Mouse (Mus musculus) hematopoietic stem cell, adult 5-6 weeks (primary cell): ENCODE data around the gene Ccar1. TPM values are rescaled to one million over a fixed set of nuclear protein-coding genes. Genes with fewer than 3 reads are reported as not detected.

Experiments
- ATAC-seq, 2 experiments: fragments of 125-278 bp in 1 of 2; replicated peaks in 1 of 2; 2 replicates each; pipeline ENCODE4 v1.8.0; 2016 to 2017; ENCODE audit warnings: inconsistent platforms in 2 of 2, mild to moderate bottlenecking in 2 of 2, moderate number of reproducible peaks in 2 of 2, low read depth in 1 of 2, moderate TSS enrichment in 1 of 2; ENCODE audit not compliant: low FRiP score in 2 of 2, poor library complexity in 2 of 2, severe bottlenecking in 2 of 2, insufficient read depth in 1 of 2, low TSS enrichment in 1 of 2
- total RNA-seq: library from RNA; stranded (forward); fragments of 172-1452, 232-1000 nt; gene quantifications from 2 replicates; pipeline ENCODE4 v1.2.3, GENCODE M21; 2017

Ccar1 gene
- 118 and 120 TPM in 2 replicates for total RNA-seq

GRCm38 (mm10) chr10:62792177-62793090 is at the start of gene Ccar1:
Ccar1 (minus strand) TSS chr10:62792286.
- peak; percentile 100 for ATAC-seq

DNA sequence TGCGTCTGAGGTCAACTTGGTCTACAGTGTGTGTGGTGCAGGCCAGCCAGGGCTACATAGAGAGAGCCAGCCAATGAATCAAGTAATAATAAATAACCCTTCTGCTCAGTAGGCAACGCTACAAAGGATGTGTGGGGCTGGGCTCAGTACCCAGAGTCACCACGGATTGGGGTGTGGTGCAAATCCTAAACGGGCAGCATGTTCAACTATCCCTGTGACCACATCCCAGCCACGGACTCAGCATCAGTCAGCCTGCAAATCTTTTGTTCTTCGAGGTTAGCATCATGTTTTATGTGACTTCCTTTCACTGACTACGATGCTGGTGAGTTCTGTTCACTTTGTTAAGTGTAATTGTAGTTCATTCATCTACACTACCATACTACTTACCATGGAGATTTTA is 48.6 kb upstream of the Ccar1 start:
- ATAC-seq: no peak

DNA sequence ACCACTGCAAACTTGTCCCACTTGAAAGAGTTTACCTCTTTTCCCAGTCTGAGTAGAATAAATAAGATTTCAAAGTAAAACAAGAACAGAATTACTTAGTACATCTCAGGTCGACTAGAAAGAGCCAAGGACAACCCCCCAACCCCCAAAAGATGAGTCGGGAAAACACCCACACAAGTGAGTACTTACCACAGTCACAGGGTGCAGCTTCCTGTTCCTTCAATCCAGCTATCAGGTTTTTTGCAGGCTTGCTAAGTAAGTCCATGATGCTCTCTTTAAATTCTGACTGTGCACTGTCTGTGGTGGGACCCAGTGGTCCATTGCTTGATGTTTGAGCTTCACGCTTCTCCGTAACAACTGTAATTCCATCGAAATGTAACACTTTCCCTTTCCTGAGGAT is 45.9 kb upstream of the Ccar1 start:
- ATAC-seq: no peak

DNA sequence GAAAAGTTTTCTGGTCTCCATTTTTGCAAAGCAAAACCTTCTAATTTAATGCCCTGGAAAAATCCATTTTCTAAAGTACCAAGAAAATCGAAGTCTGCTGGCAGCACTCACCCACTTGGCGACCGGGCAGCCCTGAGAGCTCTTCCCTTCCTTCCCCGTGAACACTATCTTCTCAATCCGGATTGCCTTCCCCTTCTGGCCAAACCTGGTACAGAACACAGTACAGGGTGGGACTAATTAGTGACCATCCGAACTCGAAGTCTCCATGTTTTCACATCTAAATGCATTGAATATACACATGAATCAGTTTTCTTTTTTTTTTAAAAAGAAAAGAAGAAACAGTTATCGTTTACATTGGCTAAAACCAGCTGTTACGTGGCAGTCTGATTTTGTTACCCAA is 40.7 kb upstream of the Ccar1 start:
- no peak for ATAC-seq

DNA sequence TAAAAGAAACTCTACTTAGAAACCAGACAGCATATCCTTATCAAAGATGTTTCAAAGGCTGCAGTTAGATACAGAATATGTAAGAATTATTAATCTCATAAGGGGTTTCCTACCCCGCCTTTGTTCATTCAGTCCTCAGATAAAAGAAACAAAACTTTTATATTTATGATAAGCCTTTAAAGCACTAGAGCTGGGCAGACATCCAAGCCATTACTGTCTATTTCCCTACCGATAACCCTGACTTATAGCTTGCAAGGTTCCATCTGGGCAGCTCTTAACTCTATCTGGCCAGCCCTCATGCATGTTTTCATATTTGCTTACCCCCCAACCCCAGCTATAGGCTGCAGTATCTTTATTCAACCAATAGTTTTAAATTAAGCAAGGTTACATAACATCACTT is 39.5 kb upstream of the Ccar1 start:
- no peak for ATAC-seq

DNA sequence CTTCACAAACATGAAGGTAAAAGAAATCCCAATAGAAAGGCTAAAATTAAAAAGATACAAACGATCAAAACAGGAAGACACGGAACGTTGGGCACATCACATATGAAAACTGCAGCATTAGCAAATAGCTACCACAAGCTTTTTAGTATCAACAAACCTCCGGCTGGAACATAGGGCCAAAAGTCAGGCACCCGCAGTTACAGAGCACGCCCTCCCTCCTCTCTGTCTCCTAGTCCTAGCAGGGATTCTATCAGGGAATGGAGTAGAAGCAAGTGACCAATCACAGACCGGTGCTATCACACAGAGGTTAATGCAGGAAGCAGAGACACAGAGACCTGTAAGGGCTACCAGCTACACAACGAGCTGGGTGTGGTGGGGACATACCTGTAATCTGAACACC is 32.4 kb upstream of the Ccar1 start:
- ATAC-seq: no peak

- ATAC-seq: no peak
These were observed 31.3 kb upstream of the Ccar1 start for GRCm38 (mm10) chr10:62823431-62823830.

DNA sequence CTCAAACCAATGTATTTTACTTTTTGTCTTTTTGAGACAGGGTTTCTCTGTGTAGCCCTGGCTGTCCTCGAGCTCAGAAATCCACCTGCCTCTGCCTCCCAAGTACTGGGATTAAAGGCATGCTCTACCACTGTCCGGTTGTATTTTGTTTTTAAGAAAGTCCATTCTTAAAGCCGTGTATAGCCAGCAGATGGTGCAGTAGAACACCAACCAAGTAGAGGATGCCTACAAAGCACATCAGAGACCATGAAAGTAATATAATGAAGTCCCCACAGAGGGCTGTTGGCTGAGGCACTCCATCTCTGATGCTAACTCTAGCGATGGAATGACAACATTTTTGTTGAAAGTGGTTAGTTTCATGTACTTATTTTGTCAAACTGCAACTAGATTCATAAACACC is 17.9 kb upstream of the Ccar1 start:
- no peak for ATAC-seq

- ATAC-seq: no peak
These were observed 16.7 kb upstream of the Ccar1 start for GRCm38 (mm10) chr10:62808766-62809165.

- ATAC-seq: no peak
These were observed 16.2 kb upstream of the Ccar1 start for GRCm38 (mm10) chr10:62808316-62808715.

DNA sequence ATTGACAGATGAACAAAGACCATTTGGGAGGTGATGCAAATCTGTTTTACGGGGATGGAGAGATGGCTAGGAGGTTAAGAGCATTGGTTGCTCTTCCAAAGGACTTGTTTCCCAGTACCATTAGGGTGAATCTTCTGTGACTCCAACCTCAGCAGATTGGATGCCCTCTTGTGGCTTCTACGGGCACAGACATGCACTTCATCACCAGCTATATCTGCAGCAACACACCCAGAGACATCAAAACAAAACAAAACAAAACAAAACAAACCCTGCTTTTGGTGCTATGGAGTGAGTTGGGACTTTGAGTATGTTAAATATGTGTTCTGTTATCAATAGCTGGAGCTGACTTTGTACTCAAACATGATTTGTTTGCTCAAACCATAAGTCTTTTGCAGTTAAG is 12.0 kb upstream of the Ccar1 start:
- no peak for ATAC-seq

- no peak for ATAC-seq
These were observed 11.2 kb upstream of the Ccar1 start for GRCm38 (mm10) chr10:62803296-62803695.

DNA sequence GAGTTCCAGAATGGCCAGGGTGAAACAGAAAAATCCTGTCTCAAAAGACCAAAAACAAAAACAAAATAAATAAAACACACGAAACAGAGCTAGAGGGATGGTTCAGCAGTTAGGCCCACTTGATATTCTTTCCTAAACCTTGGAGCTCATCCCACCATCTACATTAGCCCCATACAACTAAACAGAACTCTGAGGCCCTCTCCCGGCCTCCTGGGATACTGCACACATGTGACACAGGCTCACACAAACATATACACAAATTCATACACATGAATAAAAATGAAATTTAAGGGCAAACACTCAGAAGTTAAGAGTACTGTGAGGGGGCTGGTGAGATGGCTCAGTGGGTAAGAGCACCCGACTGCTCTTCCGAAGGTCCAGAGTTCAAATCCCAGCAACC is 2.1 kb upstream of the Ccar1 start:
- no peak for ATAC-seq

DNA sequence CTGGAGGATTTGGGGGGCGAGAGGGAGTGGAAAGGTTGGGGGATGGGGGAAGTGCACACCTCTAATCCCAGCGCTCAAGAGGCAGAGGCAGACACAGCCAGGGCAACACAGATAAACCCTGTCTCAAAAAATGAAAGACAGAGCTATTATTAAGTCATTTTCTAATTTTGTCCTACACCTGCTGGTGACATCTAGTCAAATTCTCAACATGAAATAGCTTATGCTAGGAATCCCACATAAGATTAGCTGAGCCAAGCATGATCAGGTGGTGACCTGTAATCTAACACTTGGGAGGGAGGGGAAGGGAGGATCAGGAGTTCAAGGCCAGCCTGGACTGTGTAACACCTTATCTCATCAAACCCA is 986 bp upstream of the Ccar1 start:
- no peak for ATAC-seq

- ATAC-seq: no peak
These were observed 572 bp downstream of the Ccar1 start for GRCm38 (mm10) chr10:62791251-62792176.

- ATAC-seq: 0 out of 4 replicates have a peak, but pooled peaks of 1 of the 2 experiments have one; percentile 22
These were observed 10.3 kb downstream of the Ccar1 start for GRCm38 (mm10) chr10:62781776-62782175.

- ATAC-seq: no peak
These were observed 41.3 kb downstream of the Ccar1 start for GRCm38 (mm10) chr10:62750781-62751180.
